Mouse (Mus musculus) embryonic facial prominence, embryonic 13.5 days (tissue): Measurements from ENCODE around the gene Agk. TPM values are rescaled to one million over a fixed set of nuclear protein-coding genes. Genes with fewer than 3 reads are reported as not detected.

Experiments
- ATAC-seq: fragments of 200-750 bp; cut with Nextera tagmentation; 2 replicates; pipeline ENCODE4 v1.8.0; 2017; ENCODE audit warnings: low read depth; ENCODE audit not compliant: insufficient number of reproducible peaks, insufficient read depth, low FRiP score, low TSS enrichment
- H3K27ac ChIP-seq: fragments of 300-500 bp; sonication (generic); 2 replicates; pipeline ENCODE4 v1.5.1; 2015; ENCODE audit warnings: moderate library complexity, mild to moderate bottlenecking, inconsistent platforms
- H3K27me3 ChIP-seq: fragments of 300-500 bp; sonication (generic); 2 replicates; pipeline ENCODE4 v1.6.1; 2015; ENCODE audit warnings: mild to moderate bottlenecking, inconsistent platforms
- H3K36me3 ChIP-seq: fragments of 300-500 bp; sonication (generic); 2 replicates; pipeline ENCODE4 v1.6.1; 2015; ENCODE audit warnings: mild to moderate bottlenecking, inconsistent platforms
- H3K4me1 ChIP-seq: fragments of 300-500 bp; sonication (generic); 2 replicates; pipeline ENCODE4 v1.6.1; 2015; ENCODE audit warnings: inconsistent platforms
- H3K4me2 ChIP-seq: fragments of 300-500 bp; sonication (generic); 2 replicates; pipeline ENCODE4 v1.6.1; 2015; ENCODE audit warnings: moderate library complexity, mild to moderate bottlenecking, inconsistent platforms
- H3K4me3 ChIP-seq: fragments of 300-500 bp; sonication (generic); 2 replicates; pipeline ENCODE4 v1.5.1; 2015; ENCODE audit warnings: mild to moderate bottlenecking, inconsistent platforms
- H3K9ac ChIP-seq: fragments of 300-500 bp; sonication (generic); 2 replicates; pipeline ENCODE4 v1.6.1; 2015; ENCODE audit warnings: mild to moderate bottlenecking, inconsistent platforms
- H3K9me3 ChIP-seq: fragments of 300-500 bp; sonication (generic); 2 replicates; pipeline ENCODE4 v1.6.1; 2016; ENCODE audit warnings: inconsistent platforms
- WGBS: fragments of 180-500 bp; shearing (Covaris S2); methylation state at CpG from one replicate; pipeline ENCODE4 v1.1.7; 2015; ENCODE audit warnings: mixed read lengths; 5-methylcytosine and 5-hydroxymethylcytosine counted together
- polyA plus RNA-seq: library from polyadenylated mRNA; unstranded; fragments of >200 nt; fragmentation: Nextera tagmentation; extraction: Ambion mirVana; gene quantifications from 2 replicates; pipeline ENCODE4 v1.2.1, GENCODE M21; 2015

Gene Agk
- polyA plus RNA-seq, 1 experiment from 2014 or later, result 52.2 TPM

DNA sequence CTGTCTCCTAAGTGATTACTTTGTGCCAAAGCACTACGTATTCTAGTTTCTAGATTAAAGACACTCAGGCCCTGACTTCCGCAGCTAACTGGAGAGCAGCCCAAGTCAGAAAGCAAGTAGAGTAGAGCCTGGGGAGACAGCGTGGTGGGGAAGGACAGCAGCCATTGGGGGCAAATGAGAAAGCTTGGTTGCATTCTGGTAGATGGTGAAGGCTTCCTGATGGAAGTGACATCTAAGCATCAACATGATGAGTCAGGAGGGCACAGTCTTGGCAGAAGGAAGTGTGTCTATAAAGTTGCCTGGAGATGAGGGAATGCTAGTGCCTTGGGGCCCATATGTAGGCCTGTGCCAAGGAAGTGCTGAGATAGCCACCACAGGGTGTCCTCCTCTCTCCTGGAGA is 88.6 kb downstream of the Agk start:
- Histone ChIP-seq H3K9ac (no peak overlapping the region), H3K27ac (no peak overlapping the region), H3K4me1 (no peaks in the 10 kb centered on the region), H3K9me3 (no peaks in the 10 kb centered on the region), H3K4me2 (no peak overlapping the region), H3K27me3 (no peaks in the 10 kb centered on the region), H3K4me3 (no peak overlapping the region), H3K36me3 (peaks cover 22% of the 10 kb centered on the region)
- no peak for ATAC-seq
- WGBS, result 93% methylated on average over 3 of the region's 3 CpGs

DNA sequence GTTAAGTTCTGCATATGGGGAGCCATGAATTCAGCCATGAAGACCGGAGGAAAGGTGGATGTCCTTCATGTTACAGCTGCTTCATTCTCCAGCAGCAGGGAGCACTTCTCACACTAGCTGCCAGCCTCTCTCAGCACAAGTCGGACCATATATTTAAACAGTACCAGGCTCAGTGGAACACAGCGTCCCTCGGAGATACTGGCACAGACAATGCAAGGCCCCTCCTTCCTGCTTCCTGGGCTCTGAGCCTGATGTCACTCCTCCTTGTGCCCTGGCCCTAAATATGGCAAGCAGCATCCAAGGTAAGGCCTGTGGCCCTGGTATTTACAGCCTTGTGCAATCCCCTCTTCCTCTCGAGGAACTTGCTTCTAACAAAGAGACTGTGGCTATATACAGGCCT is 90.8 kb downstream of the Agk start:
- no peak for ATAC-seq
- no peak overlapping the region for H3K4me2 ChIP-seq
- 86% methylated on average over 5 of the region's 5 CpGs for WGBS

GRCm38 (mm10) chr6:40418386-40418785 is 93.4 kb downstream of the Agk start:
- WGBS, result 95% methylated on average over 4 of the region's 4 CpGs
- H3K4me3 ChIP-seq, result no peak overlapping the region
- no peaks in the 10 kb centered on the region for H3K4me1 ChIP-seq
- no peak for ATAC-seq
- H3K27ac ChIP-seq, result no peak overlapping the region
- no peak overlapping the region for H3K4me2 ChIP-seq
- peaks cover 19% of the 10 kb centered on the region for H3K36me3 ChIP-seq
- H3K9ac ChIP-seq, result no peak overlapping the region
- H3K9me3 ChIP-seq, result no peaks in the 10 kb centered on the region
- H3K27me3 ChIP-seq, result no peaks in the 10 kb centered on the region

More for the DNA sequence above, 90.8 kb downstream of the Agk start:
- no peak overlapping the region for H3K27ac ChIP-seq
- H3K4me3 ChIP-seq, result no peak overlapping the region
- H3K27me3 ChIP-seq, result no peaks in the 10 kb centered on the region
- no peak overlapping the region for H3K9ac ChIP-seq
- no peaks in the 10 kb centered on the region for H3K4me1 ChIP-seq
- H3K36me3 ChIP-seq, result peaks cover 21% of the 10 kb centered on the region
- H3K9me3 ChIP-seq, result no peaks in the 10 kb centered on the region

DNA sequence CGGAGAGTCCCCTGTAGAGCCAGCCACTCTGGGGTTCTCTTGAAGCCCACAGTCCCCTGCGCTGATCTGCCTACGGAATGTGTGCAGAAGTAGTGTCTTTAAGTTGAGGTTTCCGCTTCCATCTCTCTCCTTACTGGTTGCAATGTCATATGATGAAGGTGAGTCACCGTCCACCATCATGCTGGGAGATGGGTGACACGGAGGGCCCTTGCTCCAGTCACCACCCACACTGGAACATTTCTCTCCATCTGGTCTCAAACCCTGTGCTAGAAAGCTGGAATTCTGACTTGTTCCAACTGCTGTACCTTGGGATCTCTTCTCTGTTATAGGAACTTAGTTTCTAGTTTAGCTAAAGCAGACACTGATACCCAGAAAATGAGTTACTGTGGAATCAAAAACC is 96.1 kb downstream of the Agk start:
- Histone ChIP-seq H3K27me3 (no peaks in the 10 kb centered on the region), H3K4me3 (no peak overlapping the region), H3K9ac (no peak overlapping the region), H3K4me2 (no peak overlapping the region), H3K36me3 (peaks cover 15% of the 10 kb centered on the region), H3K27ac (no peak overlapping the region), H3K9me3 (no peaks in the 10 kb centered on the region), H3K4me1 (no peaks in the 10 kb centered on the region)
- 94% methylated on average over 6 of the region's 6 CpGs for WGBS
- ATAC-seq, result no peak

- no peaks in the 10 kb centered on the region for H3K27me3 ChIP-seq
- no peak overlapping the region for H3K27ac ChIP-seq
- H3K4me3 ChIP-seq, result no peak overlapping the region
- no peak overlapping the region for H3K9ac ChIP-seq
- no peak for ATAC-seq
- no peaks in the 10 kb centered on the region for H3K9me3 ChIP-seq
- H3K4me1 ChIP-seq, result no peaks in the 10 kb centered on the region
- peaks cover 15% of the 10 kb centered on the region for H3K36me3 ChIP-seq
- H3K4me2 ChIP-seq, result no peak overlapping the region
- WGBS, result 78% methylated on average over 1 of the region's 1 CpGs
Observed at GRCm38 (mm10) chr6:40423013-40423412, 98.0 kb downstream of the Agk start.

- Histone ChIP-seq H3K4me2 (no peak overlapping the region), H3K9ac (no peak overlapping the region), H3K27me3 (no peaks in the 10 kb centered on the region), H3K9me3 (no peaks in the 10 kb centered on the region), H3K36me3 (peaks cover 10% of the 10 kb centered on the region), H3K4me1 (no peaks in the 10 kb centered on the region), H3K27ac (no peak overlapping the region), H3K4me3 (no peak overlapping the region)
- no peak for ATAC-seq
- 50% methylated on average over 1 of the region's 1 CpGs for WGBS
Observed at GRCm38 (mm10) chr6:40423774-40424173, 98.8 kb downstream of the Agk start.

GRCm38 (mm10) chr6:40427441-40427840 is 102.5 kb downstream of the Agk start:
- ATAC-seq, result no peak
- no peaks in the 10 kb centered on the region for H3K36me3 ChIP-seq
- H3K4me3 ChIP-seq, result no peak overlapping the region
- H3K9ac ChIP-seq, result no peak overlapping the region
- peaks cover 13% of the 10 kb centered on the region for H3K4me1 ChIP-seq
- no peak overlapping the region for H3K27ac ChIP-seq
- H3K9me3 ChIP-seq, result no peaks in the 10 kb centered on the region
- H3K4me2 ChIP-seq, result no peak overlapping the region
- WGBS, result 86% methylated on average over 7 of the region's 7 CpGs
- H3K27me3 ChIP-seq, result no peaks in the 10 kb centered on the region

- Histone ChIP-seq H3K4me1 (peaks cover 13% of the 10 kb centered on the region), H3K4me3 (no peak overlapping the region), H3K4me2 (no peak overlapping the region), H3K9ac (no peak overlapping the region), H3K36me3 (no peaks in the 10 kb centered on the region), H3K27me3 (no peaks in the 10 kb centered on the region), H3K27ac (no peak overlapping the region), H3K9me3 (no peaks in the 10 kb centered on the region)
- 68% methylated on average over 3 of the region's 3 CpGs for WGBS
- ATAC-seq, result no peak
Observed at GRCm38 (mm10) chr6:40428696-40429095, 103.7 kb downstream of the Agk start.

- no peaks in the 10 kb centered on the region for H3K27me3 ChIP-seq
- no peak overlapping the region for H3K9ac ChIP-seq
- H3K36me3 ChIP-seq, result no peaks in the 10 kb centered on the region
- 72% methylated on average over 4 of the region's 4 CpGs for WGBS
- H3K9me3 ChIP-seq, result no peaks in the 10 kb centered on the region
- H3K4me2 ChIP-seq, result no peak overlapping the region
- H3K4me1 ChIP-seq, result peaks cover 18% of the 10 kb centered on the region
- ATAC-seq, result no peak
- H3K27ac ChIP-seq, result no peak overlapping the region
- no peak overlapping the region for H3K4me3 ChIP-seq
Observed at GRCm38 (mm10) chr6:40429521-40429931, 104.6 kb downstream of the Agk start.

GRCm38 (mm10) chr6:40430251-40430650 is 105.3 kb downstream of the Agk start:
- Histone ChIP-seq H3K27ac (no peak overlapping the region), H3K9me3 (no peaks in the 10 kb centered on the region), H3K4me1 (peaks cover 25% of the 10 kb centered on the region), H3K4me3 (no peak overlapping the region), H3K4me2 (no peak overlapping the region), H3K9ac (no peak overlapping the region), H3K36me3 (no peaks in the 10 kb centered on the region), H3K27me3 (no peaks in the 10 kb centered on the region)
- no peak for ATAC-seq
- WGBS, result 90% methylated on average over 3 of the region's 3 CpGs

DNA sequence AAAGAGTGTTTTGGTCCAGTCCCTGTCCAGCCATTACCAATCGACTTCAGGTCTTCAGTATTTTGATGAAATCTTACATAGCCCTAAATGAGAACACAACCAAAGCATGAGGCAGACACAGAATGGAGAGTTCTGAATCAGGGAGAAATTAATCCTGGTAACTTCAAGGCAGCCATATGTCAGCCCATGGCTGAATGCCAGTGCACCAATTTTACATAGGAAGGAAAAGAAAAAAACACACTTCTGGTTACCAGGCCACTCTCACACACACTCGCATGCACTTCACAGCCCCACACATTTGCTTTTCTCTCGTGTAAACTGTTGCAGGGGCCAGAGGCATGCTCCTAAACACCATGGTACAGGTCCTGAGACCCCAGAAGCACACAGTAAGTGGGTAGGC is 105.9 kb downstream of the Agk start:
- Histone ChIP-seq H3K4me3 (no peak overlapping the region), H3K4me2 (no peak overlapping the region), H3K9me3 (no peaks in the 10 kb centered on the region), H3K36me3 (no peaks in the 10 kb centered on the region), H3K27me3 (no peaks in the 10 kb centered on the region), H3K4me1 (peaks cover 25% of the 10 kb centered on the region), H3K27ac (no peak overlapping the region), H3K9ac (no peak overlapping the region)
- WGBS, result 56% methylated on average over 3 of the region's 3 CpGs
- no peak for ATAC-seq

DNA sequence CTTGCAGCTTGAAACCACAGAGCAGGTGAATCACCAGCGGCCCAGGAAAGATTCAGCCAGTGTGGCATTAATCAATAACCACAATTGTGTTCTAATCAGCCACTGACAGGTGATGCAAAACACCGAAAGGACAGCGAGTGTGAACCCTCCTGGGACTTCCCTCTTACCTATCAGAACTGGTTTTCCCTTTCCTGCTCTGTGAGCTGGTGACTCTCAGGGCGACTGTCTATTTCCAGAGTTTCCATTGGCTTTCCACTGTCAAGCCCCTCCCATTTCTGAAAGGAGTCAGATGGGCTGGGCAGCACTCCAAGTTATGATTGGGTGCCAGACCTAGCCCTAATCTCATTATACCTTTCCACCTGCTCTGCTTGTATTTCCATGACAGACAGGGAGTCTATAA is 106.4 kb downstream of the Agk start:
- no peak for ATAC-seq
- H3K4me3 ChIP-seq, result no peak overlapping the region
- no peaks in the 10 kb centered on the region for H3K9me3 ChIP-seq
- H3K4me2 ChIP-seq, result no peak overlapping the region
- peaks cover 28% of the 10 kb centered on the region for H3K4me1 ChIP-seq
- H3K27me3 ChIP-seq, result no peaks in the 10 kb centered on the region
- H3K36me3 ChIP-seq, result no peaks in the 10 kb centered on the region
- 54% methylated on average over 4 of the region's 4 CpGs for WGBS
- no peak overlapping the region for H3K27ac ChIP-seq
- no peak overlapping the region for H3K9ac ChIP-seq

- H3K36me3 ChIP-seq, result no peaks in the 10 kb centered on the region
- H3K4me3 ChIP-seq, result no peak overlapping the region
- H3K27ac ChIP-seq, result no peak overlapping the region
- H3K9me3 ChIP-seq, result no peaks in the 10 kb centered on the region
- H3K4me1 ChIP-seq, result peaks cover 28% of the 10 kb centered on the region
- no peaks in the 10 kb centered on the region for H3K27me3 ChIP-seq
- no peak for ATAC-seq
- no peak overlapping the region for H3K4me2 ChIP-seq
- no peak overlapping the region for H3K9ac ChIP-seq
Observed at GRCm38 (mm10) chr6:40431812-40432211, 106.8 kb downstream of the Agk start.
